Mouse (Mus musculus) small intestine, adult 2 months (tissue): ENCODE data around the gene Kcnj14. TPM values are rescaled to one million over a fixed set of nuclear protein-coding genes. Genes with fewer than 3 reads are reported as not detected.
A peak's percentile ranks its signal among the peaks of the same experiment; 100 is the strongest.

ENCODE experiments used
- H3K27ac ChIP-seq: fragments of 200-500 bp; 2 replicates; pipeline ENCODE4 v1.5.1; 2012; ENCODE audit warnings: low read depth, low read length, control low read depth, inconsistent platforms; ENCODE audit not compliant: insufficient read depth
- H3K27me3 ChIP-seq: fragments of 200-500 bp; 2 replicates; pipeline ENCODE4 v1.6.1; 2012; ENCODE audit warnings: mild to moderate bottlenecking, moderate library complexity, low read length, inconsistent platforms; ENCODE audit not compliant: control insufficient read depth, insufficient read depth
- H3K36me3 ChIP-seq: fragments of 200-500 bp; 2 replicates; pipeline ENCODE4 v1.6.1; 2012; ENCODE audit warnings: mild to moderate bottlenecking, low read length, control low read depth, inconsistent platforms; ENCODE audit not compliant: control insufficient read depth, insufficient read depth
- H3K4me1 ChIP-seq: fragments of 200-500 bp; 2 replicates; pipeline ENCODE4 v1.6.1; 2012; ENCODE audit warnings: low read length, inconsistent platforms, mixed read lengths; ENCODE audit not compliant: control insufficient read depth, insufficient read depth, insufficient read length
- H3K4me3 ChIP-seq: fragments of 200-500 bp; 2 replicates; pipeline ENCODE4 v1.5.1; 2012; ENCODE audit warnings: low read depth, mild to moderate bottlenecking, control low read depth, inconsistent platforms, low read length, moderate library complexity
- CTCF ChIP-seq: fragments of 200-500 bp; IDR thresholded peaks from 2 replicates; pipeline ENCODE4 v1.5.1; 2012; ENCODE audit warnings: low read depth, mild to moderate bottlenecking, control low read depth, inconsistent platforms, low read length, moderate library complexity, mixed read lengths; ENCODE audit not compliant: insufficient replicate concordance, insufficient read length; ENCODE audit errors: extremely low read depth
- POLR2A ChIP-seq: fragments of 200-500 bp; IDR thresholded peaks from 2 replicates; pipeline ENCODE4 v1.6.1; 2012; ENCODE audit warnings: low read depth, mild to moderate bottlenecking, control low read depth, inconsistent platforms, low read length, moderate library complexity
- WGBS: fragments of 180-500 bp; shearing (Covaris S2); methylation state at CpG from one replicate; pipeline ENCODE4 v1.1.7; 2018; 5-methylcytosine and 5-hydroxymethylcytosine counted together
- polyA plus RNA-seq: library from polyadenylated mRNA; depleted of rRNA; stranded (reverse); fragments of >200 nt; gene quantifications from 2 replicates; pipeline ENCODE4 v1.2.3, GENCODE M21; 2012

Kcnj14 gene
- polyA plus RNA-seq, 1 experiment = 0.08 TPM

DNA sequence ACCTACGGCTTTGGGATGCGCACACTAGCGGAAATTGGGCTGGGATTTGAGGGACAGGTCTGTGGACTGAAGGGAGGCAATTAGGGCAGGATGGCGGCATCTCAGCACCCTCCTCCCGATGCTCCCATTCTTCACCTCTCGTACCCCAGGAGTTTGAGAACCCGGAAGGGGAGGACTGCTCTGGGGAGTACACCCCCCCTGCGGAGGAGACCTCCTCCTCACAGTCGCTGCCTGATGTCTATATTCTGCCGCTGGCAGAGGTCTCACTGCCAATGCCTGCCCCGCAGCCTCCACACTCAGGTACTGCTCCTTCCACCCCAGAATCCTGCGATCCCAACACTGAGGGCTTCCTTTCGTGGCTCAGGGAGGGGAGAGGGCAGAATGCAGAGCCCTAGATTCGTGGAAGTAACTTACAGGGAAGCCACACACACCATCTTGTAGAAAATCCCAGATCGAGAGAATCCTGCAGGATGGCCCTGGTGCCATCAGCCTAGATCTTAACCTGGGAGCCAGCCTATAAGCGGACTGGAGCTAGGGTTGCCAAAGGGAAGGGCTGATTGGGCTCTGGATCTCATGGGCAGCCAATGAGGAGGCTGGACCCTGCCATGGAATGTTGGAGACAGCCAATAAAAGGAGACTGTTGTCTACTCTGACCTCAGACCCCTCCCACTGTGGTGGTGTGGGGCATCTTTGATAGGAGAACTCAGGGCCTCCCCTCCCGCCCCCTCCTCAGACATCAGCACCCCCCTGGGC is 37.7 kb downstream of the Kcnj14 start:
- Histone ChIP-seq H3K4me1 (peaks cover 5% of the 10 kb centered on the region), H3K27me3 (peaks cover 20% of the 10 kb centered on the region), H3K27ac (no peak overlapping the region), H3K36me3 (no peaks in the 10 kb centered on the region), H3K4me3 (no peak overlapping the region)
- TF ChIP-seq POLR2A (no peak), CTCF (no peak)
- WGBS = 17% methylated on average over 17 of the region's 17 CpGs

DNA sequence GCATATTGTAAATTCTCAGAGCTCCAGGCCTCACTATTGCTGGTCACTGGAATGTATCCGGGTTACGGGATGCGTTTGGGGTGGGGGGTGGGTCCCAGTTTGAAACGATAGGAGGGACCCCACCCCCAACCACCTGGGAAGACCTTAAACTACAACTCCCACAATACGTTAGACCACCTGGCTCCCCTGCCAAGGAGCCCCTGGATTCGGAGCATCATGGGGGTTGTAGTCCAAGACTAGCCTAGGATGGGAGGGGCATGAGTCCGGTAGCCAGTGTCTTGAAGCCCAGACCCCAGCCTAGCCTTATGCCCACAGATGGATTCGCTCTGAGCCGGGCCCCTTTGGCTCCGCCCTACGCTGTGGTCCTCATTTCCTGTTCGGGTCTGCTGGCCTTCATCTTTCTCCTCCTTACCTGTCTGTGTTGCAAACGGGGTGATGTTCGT is 38.4 kb downstream of the Kcnj14 start:
- Histone ChIP-seq H3K36me3 (no peaks in the 10 kb centered on the region), H3K4me1 (peaks cover 5% of the 10 kb centered on the region), H3K4me3 (no peak overlapping the region), H3K27me3 (peaks cover 20% of the 10 kb centered on the region), H3K27ac (no peak overlapping the region)
- no peak for TF ChIP-seq POLR2A
- no peak for TF ChIP-seq CTCF
- 5% methylated on average over 14 of the region's 14 CpGs for WGBS

DNA sequence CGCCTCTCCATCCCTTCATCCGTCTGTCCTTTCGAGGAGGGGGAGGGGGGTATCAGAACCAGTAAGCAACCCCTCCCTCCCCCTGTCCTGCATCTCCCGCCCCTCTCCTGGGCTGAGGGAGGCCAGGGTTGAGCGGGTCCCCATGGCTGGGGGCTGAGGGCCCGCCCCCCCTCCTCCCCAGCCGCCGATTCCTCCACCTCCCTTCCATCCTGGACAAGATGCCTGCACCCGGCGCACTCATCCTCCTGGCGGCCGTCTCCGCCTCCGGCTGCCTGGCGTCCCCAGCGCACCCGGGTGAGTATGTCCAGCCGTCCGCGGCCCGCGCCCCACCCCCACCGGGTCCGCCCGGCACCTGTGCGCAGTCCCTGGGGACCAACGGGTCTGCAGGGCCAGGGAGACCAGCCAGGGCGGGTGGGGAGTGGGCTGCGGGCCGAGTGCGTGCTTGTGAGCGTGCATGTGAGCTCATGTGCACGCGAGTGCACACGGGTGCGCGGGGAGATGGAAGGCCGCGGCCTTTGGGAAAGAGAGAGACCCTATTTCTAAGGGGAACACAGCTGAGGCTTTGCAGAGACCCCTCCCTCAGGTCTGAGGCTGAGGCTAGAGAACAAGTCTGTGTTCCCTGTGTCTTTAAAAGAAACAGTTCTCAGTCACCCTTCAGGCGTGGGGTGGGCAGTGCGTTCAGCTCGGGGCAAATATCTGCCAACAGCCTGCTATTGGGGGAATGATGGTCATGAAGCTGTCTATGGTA is 39.0 kb downstream of the Kcnj14 start:
- Histone ChIP-seq H3K4me3 (peak overlapping the region; percentile 36), H3K36me3 (no peaks in the 10 kb centered on the region), H3K27ac (no peak overlapping the region), H3K27me3 (peaks cover 20% of the 10 kb centered on the region), H3K4me1 (peaks cover 5% of the 10 kb centered on the region)
- TF ChIP-seq CTCF (no peak), POLR2A (no peak)
- WGBS = 3% methylated on average over 39 of the region's 42 CpGs

DNA sequence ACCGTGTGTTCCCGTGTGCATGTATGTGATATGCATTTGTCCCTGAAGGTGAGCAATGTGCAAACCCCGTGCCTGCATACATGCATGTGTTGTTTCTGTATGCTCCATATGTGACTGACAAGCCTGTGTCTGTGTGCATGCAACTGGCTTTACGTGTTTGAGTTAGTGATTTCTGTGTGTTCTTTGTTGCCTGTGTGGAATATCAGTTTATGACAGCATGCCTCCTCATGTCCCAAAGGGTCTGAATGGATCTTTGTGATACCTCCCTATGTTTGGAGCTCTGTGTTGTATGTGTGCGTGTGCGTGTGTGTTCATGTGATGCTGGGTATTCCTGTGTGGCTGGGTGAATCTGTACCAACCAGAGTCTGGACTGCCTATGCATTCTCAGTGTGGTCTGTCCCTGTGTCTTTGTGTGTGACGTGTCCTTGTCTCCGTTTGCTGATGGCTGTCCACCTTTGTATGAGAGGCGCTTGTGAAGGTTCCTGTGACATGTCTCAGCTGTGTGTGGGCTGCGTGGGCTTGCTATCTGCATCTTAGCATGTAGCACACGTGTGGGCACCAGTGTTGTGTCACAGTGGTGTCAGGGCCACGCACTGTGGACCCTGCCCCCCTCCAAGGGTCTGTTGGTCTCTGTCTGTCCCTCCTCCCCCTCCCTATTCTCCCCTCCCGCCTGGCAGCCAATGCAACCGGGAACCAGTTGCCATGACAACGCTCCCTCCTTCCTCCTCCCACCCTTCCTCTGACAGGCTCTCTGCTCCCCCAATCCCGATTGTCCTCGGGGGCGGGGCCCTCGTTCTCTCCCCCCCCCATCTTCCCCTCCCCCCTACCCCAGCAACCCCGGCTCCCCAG is 39.8 kb downstream of the Kcnj14 start, which contains the start of gene Sult2b1:
Gene Sult2b1 (minus strand): TSS at position 146 of the 849 bp plus-strand sequence.
- H3K4me3 ChIP-seq = peak within 1 kb of the TSS; percentile 63
- H3K4me1 ChIP-seq = peaks cover 5% of the 10 kb centered on the region
- no peak within 1 kb of the TSS for H3K27ac ChIP-seq
- peaks cover 20% of the 10 kb centered on the region for H3K27me3 ChIP-seq
- 25% methylated on average over 20 of the region's 20 CpGs for WGBS
- TF ChIP-seq POLR2A (no peak), CTCF (no peak)
- no peaks in the 10 kb centered on the region for H3K36me3 ChIP-seq

GRCm38 (mm10) chr7:45783511-45784091 is 41.0 kb downstream of the Kcnj14 start, which contains the start of gene Lmtk3:
Gene Lmtk3 (plus strand): TSS chr7:45783738.
- H3K27ac ChIP-seq = no peak within 1 kb of the TSS
- under 1% methylated on average over 38 of the region's 38 CpGs for WGBS
- H3K4me1 ChIP-seq = peaks cover 10% of the 10 kb centered on the region
- no peaks in the 10 kb centered on the region for H3K36me3 ChIP-seq
- H3K4me3 ChIP-seq = peak within 1 kb of the TSS; percentile 63
- TF ChIP-seq POLR2A = no peak
- 0 out of 2 replicates have a peak, but pooled peaks have one; percentile 26 for TF ChIP-seq CTCF
- peaks cover 20% of the 10 kb centered on the region for H3K27me3 ChIP-seq

DNA sequence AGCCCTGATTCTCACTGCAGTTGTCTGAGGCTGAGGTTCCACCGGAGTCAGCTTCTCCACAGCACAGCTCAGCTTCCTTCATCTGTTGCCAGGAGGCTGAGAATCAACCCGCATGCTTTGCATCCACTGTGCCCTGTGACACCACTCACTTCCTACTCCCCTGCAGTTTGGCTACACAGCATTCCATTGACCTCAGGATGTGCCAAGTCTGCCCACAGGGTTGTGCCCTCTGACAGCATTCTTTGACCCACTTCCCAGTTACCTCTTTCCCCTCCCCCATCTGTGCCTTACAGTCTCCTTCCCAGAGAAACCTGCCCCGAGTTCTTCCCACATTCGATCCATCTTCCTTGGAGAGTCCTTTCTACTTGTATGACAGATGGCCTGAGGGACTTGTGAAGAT is 42.3 kb downstream of the Kcnj14 start:
- TF ChIP-seq CTCF (no peak), POLR2A (no peak)
- no peak overlapping the region for H3K27ac ChIP-seq
- WGBS = 60% methylated on average over 4 of the region's 4 CpGs

More for the DNA sequence above, 42.3 kb downstream of the Kcnj14 start:
- Histone ChIP-seq H3K27me3 (peaks cover 18% of the 10 kb centered on the region), H3K36me3 (no peaks in the 10 kb centered on the region), H3K4me3 (no peak overlapping the region), H3K4me1 (peaks cover 10% of the 10 kb centered on the region)
